Mouse (Mus musculus) C2C12 (cell line): ENCODE data around the gene Lrrtm4. TPM values are rescaled to one million over a fixed set of nuclear protein-coding genes. Genes with fewer than 3 reads are reported as not detected.

Experiments
- H3K27me3 ChIP-seq: one replicate; pipeline ENCODE4 v1.6.1; 2011; ENCODE audit not compliant: control insufficient read depth, insufficient read depth, insufficient read length
- H3K36me3 ChIP-seq: one replicate; pipeline ENCODE4 v1.6.1; 2011; ENCODE audit not compliant: control insufficient read depth, insufficient read depth
- H3K4me3 ChIP-seq: one replicate; pipeline ENCODE4 v1.5.1; 2011; ENCODE audit warnings: mild to moderate bottlenecking, control low read depth; ENCODE audit not compliant: poor library complexity, insufficient read depth, severe bottlenecking
- H3K79me2 ChIP-seq: one replicate; pipeline ENCODE4 v1.6.1; 2011; ENCODE audit not compliant: control insufficient read depth, insufficient read depth
- H3K79me3 ChIP-seq: one replicate; pipeline ENCODE4 v1.6.1; 2011; ENCODE audit warnings: low read depth, control low read depth
- H3ac ChIP-seq: one replicate; pipeline ENCODE3; 2011; ENCODE audit warnings: low read depth; ENCODE audit not compliant: control insufficient read depth, insufficient read length
- CEBPB ChIP-seq: IDR thresholded peaks from one replicate; pipeline ENCODE4 v1.6.1; 2011; ENCODE audit warnings: low read depth, mild to moderate bottlenecking, control low read depth, moderate library complexity
- CTCF ChIP-seq: IDR thresholded peaks from one replicate; pipeline ENCODE4 v1.5.1; 2011; ENCODE audit not compliant: control insufficient read depth, insufficient read depth, insufficient read length
- FOSL1 ChIP-seq: IDR thresholded peaks from one replicate; pipeline ENCODE4 v1.8.0; 2011; ENCODE audit warnings: mild to moderate bottlenecking, low read length; ENCODE audit not compliant: poor library complexity, insufficient read depth, severe bottlenecking
- MAX ChIP-seq: IDR thresholded peaks from one replicate; pipeline ENCODE4 v1.6.1; 2011; ENCODE audit warnings: mild to moderate bottlenecking, control low read depth
- MYOD1 ChIP-seq: IDR thresholded peaks from one replicate; pipeline ENCODE4 v1.6.1; 2011; ENCODE audit warnings: low read depth; ENCODE audit not compliant: control insufficient read depth, insufficient read length
- MYOG ChIP-seq: IDR thresholded peaks from one replicate; pipeline ENCODE4 v1.6.1; 2011; ENCODE audit not compliant: control insufficient read depth, insufficient read length; ENCODE audit errors: extremely low read depth
- USF1 ChIP-seq: IDR thresholded peaks from one replicate; pipeline ENCODE4 v1.6.1; 2011; ENCODE audit warnings: low read depth, mild to moderate bottlenecking, control low read depth, moderate library complexity
- polyA plus RNA-seq: library from polyadenylated mRNA; unstranded; fragments of >200 nt; fragmentation: generic; extraction: Trizol; gene quantifications from one replicate; pipeline ENCODE4 v1.2.1, GENCODE M21; 2012; ENCODE audit warnings: missing spikeins

Lrrtm4 gene
- polyA plus RNA-seq, 1 experiment = 0.01 TPM

DNA sequence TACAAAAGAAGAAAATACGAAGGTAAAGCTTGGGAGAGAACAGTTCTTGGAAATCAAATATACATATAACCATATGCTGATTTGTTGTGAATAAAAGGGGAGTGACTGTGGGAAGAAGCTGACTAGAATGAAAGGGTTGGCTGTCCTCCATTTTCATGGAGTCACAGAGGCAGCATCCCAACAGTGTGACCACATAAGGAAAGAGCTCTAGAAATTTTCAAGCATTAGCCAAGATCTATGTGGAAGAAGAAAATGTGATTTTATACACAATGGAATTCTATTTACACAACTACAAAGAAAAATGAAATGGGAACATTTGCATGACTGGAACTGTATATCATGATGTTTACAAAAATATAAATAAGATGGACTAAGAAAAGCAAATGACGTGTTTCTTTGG, 821.1 kb downstream of the Lrrtm4 start:
- Histone ChIP-seq H3K27me3 (no peaks in the 10 kb centered on the region), H3K79me2 (no peaks in the 10 kb centered on the region), H3K36me3 (no peaks in the 10 kb centered on the region), H3ac (no peak overlapping the region), H3K4me3 (no peak overlapping the region), H3K79me3 (no peaks in the 10 kb centered on the region)
- no peak for TF ChIP-seq FOSL1
- TF ChIP-seq MAX = no peak
- TF ChIP-seq MYOG = no peak
- no peak for TF ChIP-seq USF1
- TF ChIP-seq CTCF = no peak
- TF ChIP-seq MYOD1 = no peak
- no peak for TF ChIP-seq CEBPB

GRCm38 (mm10) chr6:80845294-80845693, 826.6 kb downstream of the Lrrtm4 start:
- H3ac ChIP-seq = no peak overlapping the region

GRCm38 (mm10) chr6:80856910-80857543, 838.4 kb downstream of the Lrrtm4 start:
- TF ChIP-seq MYOD1 (no peak), CTCF (no peak), MYOG (no peak), FOSL1 (no peak), CEBPB (no peak), USF1 (no peak), MAX (no peak)
- Histone ChIP-seq H3K4me3 (no peak overlapping the region), H3K27me3 (no peaks in the 10 kb centered on the region), H3K79me3 (no peaks in the 10 kb centered on the region), H3K79me2 (no peaks in the 10 kb centered on the region), H3ac (no peak overlapping the region), H3K36me3 (no peaks in the 10 kb centered on the region)

More at GRCm38 (mm10) chr6:80845294-80845693, 826.6 kb downstream of the Lrrtm4 start:
- TF ChIP-seq MYOG (no peak), FOSL1 (no peak), USF1 (no peak), MAX (no peak), CTCF (no peak), CEBPB (no peak), MYOD1 (no peak)
- Histone ChIP-seq H3K36me3 (no peaks in the 10 kb centered on the region), H3K79me2 (no peaks in the 10 kb centered on the region), H3K27me3 (no peaks in the 10 kb centered on the region), H3K4me3 (no peak overlapping the region), H3K79me3 (no peaks in the 10 kb centered on the region)

Other genes starting within 250 kb of the Lrrtm4 start
- not detected for gene Gm20594, start 201.0 kb upstream of the Lrrtm4 start, polyA plus RNA-seq